Mouse (Mus musculus): ENCODE data around the gene Pkib. TPM values are rescaled to one million over a fixed set of nuclear protein-coding genes. Genes with fewer than 3 reads are reported as not detected.

Gene Pkib
- polyA plus RNA-seq, 1 experiment from 2014 or later, result 1.8 TPM

DNA sequence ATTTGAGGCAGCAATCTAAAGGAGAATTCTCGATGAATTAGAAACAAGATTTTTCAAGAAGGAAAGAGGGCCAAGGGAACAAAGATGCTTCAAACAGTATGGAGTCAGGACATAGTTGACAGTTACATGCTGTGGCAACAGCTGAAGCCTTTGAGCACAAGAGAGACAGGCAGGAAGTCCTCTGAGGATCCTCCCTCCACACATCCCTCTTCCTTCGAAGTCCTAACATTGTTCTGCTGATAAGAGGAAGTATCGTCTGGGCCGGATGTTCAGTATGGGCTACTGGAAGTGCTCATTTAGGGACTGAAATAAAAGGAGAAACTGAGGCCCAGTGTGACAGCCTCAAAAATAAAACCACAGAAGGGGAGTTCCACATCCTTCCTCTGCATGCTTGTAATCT is 5.2 kb downstream of the Pkib start:
- ATAC-seq (ENCODE audit: insufficient read depth, low FRiP score, low TSS enrichment) (no peak), DNase-seq (ENCODE audit: low spot score) (no peak)
- Histone ChIP-seq H3K4me2 (ENCODE audit: low read depth) (no peak overlapping the region), H3K9ac (ENCODE audit: low read length) (no peak overlapping the region), H3K27ac (ENCODE audit: low read depth, low read length) (no peak overlapping the region), H3K36me3 (ENCODE audit: control insufficient read depth, insufficient read depth, low read length) (no peaks in the 10 kb centered on the region), H3K9me3 (ENCODE audit: control insufficient read depth, low read length) (no peaks in the 10 kb centered on the region), H3K4me1 (ENCODE audit: control insufficient read depth, insufficient read depth, low read length) (peaks cover under 1% of the 10 kb centered on the region; the same call in 1 of the 2 replicates), H3K27me3 (ENCODE audit: control insufficient read depth, insufficient read depth, low read length) (no peaks in the 10 kb centered on the region), H3K4me3 (ENCODE audit: low read depth, low read length) (no peak overlapping the region)
- WGBS, result 78% methylated on average over 4 of the region's 4 CpGs

DNA sequence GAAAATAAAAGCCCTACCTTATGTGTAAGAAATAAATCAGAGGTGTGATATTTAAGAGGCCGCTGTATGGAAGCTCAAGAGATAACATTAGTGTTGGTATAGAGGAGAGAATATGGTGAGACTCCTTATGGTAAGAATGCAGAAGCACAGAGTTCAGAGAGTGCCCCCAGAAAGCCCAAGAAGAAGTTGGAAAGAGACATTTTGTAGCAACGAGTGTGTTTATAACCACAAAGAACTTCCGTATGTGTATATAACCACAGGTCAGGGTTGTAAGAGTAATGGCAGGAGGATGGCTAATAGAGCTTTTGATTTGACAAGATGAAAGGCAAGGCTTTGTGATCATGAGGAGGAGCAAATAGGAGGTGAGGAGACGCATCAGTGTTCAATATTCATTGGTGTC is 6.5 kb downstream of the Pkib start:
- H3K9ac ChIP-seq (ENCODE audit: low read length), result no peak overlapping the region
- H3K27me3 ChIP-seq (ENCODE audit: control insufficient read depth, insufficient read depth, low read length), result no peaks in the 10 kb centered on the region
- no peaks in the 10 kb centered on the region for H3K4me1 ChIP-seq (ENCODE audit: control insufficient read depth, insufficient read depth, low read length)
- H3K9me3 ChIP-seq (ENCODE audit: control insufficient read depth, low read length), result no peaks in the 10 kb centered on the region
- H3K36me3 ChIP-seq (ENCODE audit: control insufficient read depth, insufficient read depth, low read length), result no peaks in the 10 kb centered on the region
- H3K27ac ChIP-seq (ENCODE audit: low read depth, low read length), result no peak overlapping the region
- H3K4me3 ChIP-seq (ENCODE audit: low read depth, low read length), result no peak overlapping the region
- no peak for ATAC-seq (ENCODE audit: insufficient read depth, low FRiP score, low TSS enrichment)
- no peak for DNase-seq (ENCODE audit: low spot score)
- 91% methylated on average over 4 of the region's 4 CpGs for WGBS
- no peak overlapping the region for H3K4me2 ChIP-seq (ENCODE audit: low read depth)

DNA sequence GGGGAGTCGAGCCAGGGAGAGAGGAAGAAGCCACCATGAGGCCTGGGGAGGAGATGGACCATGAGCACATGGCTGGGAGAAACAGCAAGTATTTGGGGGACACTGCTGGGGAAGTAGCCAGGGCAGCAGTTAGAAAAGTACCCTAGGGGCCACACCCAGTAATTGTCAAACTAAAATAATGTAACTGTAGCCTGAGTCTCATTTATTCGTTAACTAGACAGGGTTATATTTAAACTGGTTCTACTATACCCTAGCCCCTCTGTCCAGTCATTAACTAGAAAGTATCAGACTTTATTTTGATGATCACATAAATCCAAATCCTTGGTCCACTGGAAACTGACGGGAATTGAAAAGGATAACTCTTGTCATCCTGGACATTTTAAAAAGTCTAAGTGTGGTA is 7.8 kb downstream of the Pkib start:
- Histone ChIP-seq H3K9ac (ENCODE audit: low read length) (no peak overlapping the region), H3K9me3 (ENCODE audit: control insufficient read depth, low read length) (no peaks in the 10 kb centered on the region), H3K27me3 (ENCODE audit: control insufficient read depth, insufficient read depth, low read length) (no peaks in the 10 kb centered on the region), H3K36me3 (ENCODE audit: control insufficient read depth, insufficient read depth, low read length) (no peaks in the 10 kb centered on the region), H3K4me3 (ENCODE audit: low read depth, low read length) (no peak overlapping the region), H3K27ac (ENCODE audit: low read depth, low read length) (no peak overlapping the region), H3K4me2 (ENCODE audit: low read depth) (no peak overlapping the region), H3K4me1 (ENCODE audit: control insufficient read depth, insufficient read depth, low read length) (no peaks in the 10 kb centered on the region)
- 78% methylated on average over 3 of the region's 3 CpGs for WGBS
- DNase-seq (ENCODE audit: low spot score), result no peak
- ATAC-seq (ENCODE audit: insufficient read depth, low FRiP score, low TSS enrichment), result no peak

DNA sequence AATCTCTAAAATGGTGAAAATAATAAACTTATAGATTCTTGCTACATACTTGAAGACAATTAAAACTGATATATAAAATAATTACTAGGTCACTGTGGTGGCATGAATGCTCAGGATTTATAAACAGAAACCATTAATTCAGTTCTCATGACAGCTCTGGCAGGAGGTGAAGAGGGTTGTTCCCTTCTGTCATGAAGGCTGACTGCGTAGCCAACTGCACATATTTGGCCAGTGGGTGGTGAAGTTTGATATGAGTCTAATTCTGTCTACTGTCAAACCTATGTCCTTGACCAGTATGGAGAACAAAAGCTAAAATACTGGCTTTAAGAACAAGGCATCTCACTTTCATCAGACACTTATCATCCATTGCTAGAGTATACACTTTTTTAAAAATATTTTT is 21.5 kb downstream of the Pkib start:
- Histone ChIP-seq H3K9ac (ENCODE audit: low read length) (no peak overlapping the region), H3K27ac (ENCODE audit: low read depth, low read length) (no peak overlapping the region), H3K4me3 (ENCODE audit: low read depth, low read length) (no peak overlapping the region), H3K27me3 (ENCODE audit: control insufficient read depth, insufficient read depth, low read length) (no peaks in the 10 kb centered on the region), H3K4me2 (ENCODE audit: low read depth) (no peak overlapping the region), H3K9me3 (ENCODE audit: control insufficient read depth, low read length) (no peaks in the 10 kb centered on the region), H3K4me1 (ENCODE audit: control insufficient read depth, insufficient read depth, low read length) (no peaks in the 10 kb centered on the region), H3K36me3 (ENCODE audit: control insufficient read depth, insufficient read depth, low read length) (no peaks in the 10 kb centered on the region)
- no peak for DNase-seq (ENCODE audit: low spot score)
- 94% methylated on average over 1 of the region's 1 CpGs for WGBS
- ATAC-seq (ENCODE audit: insufficient read depth, low FRiP score, low TSS enrichment), result no peak

DNA sequence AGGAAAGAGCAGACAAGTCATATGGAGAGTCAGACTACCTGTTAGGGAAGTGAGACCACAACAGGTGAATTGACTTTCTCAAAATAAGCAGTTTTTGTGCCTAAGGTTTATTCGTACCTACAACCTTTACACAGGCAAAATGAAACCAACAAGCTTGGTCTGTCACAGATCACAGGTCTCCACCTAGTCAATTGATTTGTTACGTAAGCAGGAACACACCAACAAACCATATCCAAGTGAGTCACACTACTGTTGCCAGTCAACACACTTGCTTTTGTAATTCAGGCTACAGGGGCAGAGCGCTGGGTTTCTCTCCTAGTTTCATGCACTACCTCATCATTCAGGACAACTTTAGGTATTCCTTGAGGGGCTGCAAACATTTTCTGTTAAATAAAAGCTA is 28.7 kb downstream of the Pkib start:
- Histone ChIP-seq H3K36me3 (ENCODE audit: control insufficient read depth, insufficient read depth, low read length) (no peaks in the 10 kb centered on the region), H3K4me3 (ENCODE audit: low read depth, low read length) (no peak overlapping the region), H3K27me3 (ENCODE audit: control insufficient read depth, insufficient read depth, low read length) (no peaks in the 10 kb centered on the region), H3K27ac (ENCODE audit: low read depth, low read length) (no peak overlapping the region), H3K4me1 (ENCODE audit: control insufficient read depth, insufficient read depth, low read length) (no peaks in the 10 kb centered on the region), H3K9me3 (ENCODE audit: control insufficient read depth, low read length) (no peaks in the 10 kb centered on the region), H3K4me2 (ENCODE audit: low read depth) (no peak overlapping the region), H3K9ac (ENCODE audit: low read length) (no peak overlapping the region)
- 94% methylated on average over 3 of the region's 3 CpGs for WGBS
- ATAC-seq (ENCODE audit: insufficient read depth, low FRiP score, low TSS enrichment) (no peak), DNase-seq (ENCODE audit: low spot score) (no peak)

DNA sequence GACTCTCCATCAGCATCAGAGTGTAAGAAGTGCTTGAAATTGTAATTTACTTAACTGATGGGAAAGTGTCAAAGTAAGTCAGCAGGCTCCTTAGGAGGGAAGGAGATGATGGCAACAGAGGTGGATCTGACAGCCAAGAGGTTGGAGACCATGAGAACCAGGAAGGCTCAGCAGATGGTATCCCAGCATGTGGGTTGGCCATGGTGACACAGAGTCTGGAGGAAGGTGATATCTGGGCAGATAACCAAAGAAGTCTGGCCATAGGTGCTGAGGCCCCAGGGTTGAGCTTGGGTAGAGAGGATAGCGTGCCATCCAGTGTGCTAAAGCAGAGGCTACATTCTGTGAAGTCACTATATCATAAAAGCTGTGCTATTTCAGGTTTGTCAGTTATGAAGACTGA is 32.0 kb downstream of the Pkib start:
- H3K9ac ChIP-seq (ENCODE audit: low read length), result no peak overlapping the region
- ATAC-seq (ENCODE audit: insufficient read depth, low FRiP score, low TSS enrichment), result no peak
- no peak overlapping the region for H3K27ac ChIP-seq (ENCODE audit: low read depth, low read length)
- no peaks in the 10 kb centered on the region for H3K27me3 ChIP-seq (ENCODE audit: control insufficient read depth, insufficient read depth, low read length)
- H3K9me3 ChIP-seq (ENCODE audit: control insufficient read depth, low read length), result no peaks in the 10 kb centered on the region
- H3K4me1 ChIP-seq (ENCODE audit: control insufficient read depth, insufficient read depth, low read length), result no peaks in the 10 kb centered on the region
- H3K4me3 ChIP-seq (ENCODE audit: low read depth, low read length), result no peak overlapping the region
- DNase-seq (ENCODE audit: low spot score), result no peak
- H3K4me2 ChIP-seq (ENCODE audit: low read depth), result no peak overlapping the region
- 89% methylated on average over 1 of the region's 1 CpGs for WGBS
- H3K36me3 ChIP-seq (ENCODE audit: control insufficient read depth, insufficient read depth, low read length), result no peaks in the 10 kb centered on the region

DNA sequence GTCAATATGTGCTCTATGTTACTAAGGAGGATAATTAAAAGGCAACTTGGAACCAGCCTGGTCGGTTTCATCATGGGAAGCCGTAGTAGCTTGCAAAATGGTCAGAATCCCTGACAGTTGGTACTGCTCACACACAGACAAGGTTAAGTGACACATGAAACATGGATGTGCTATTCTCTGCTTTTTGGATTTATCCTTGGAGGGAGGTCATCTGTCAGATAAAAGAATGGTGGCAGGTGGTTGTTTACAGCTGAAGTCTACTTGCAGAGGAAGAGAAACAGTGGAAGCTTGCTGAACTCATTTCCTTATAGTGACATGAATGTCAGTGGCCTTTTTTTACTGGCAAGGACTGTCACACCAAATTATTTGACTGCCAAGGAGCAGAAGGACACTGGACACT is 32.5 kb downstream of the Pkib start:
- no peak for DNase-seq (ENCODE audit: low spot score)
- H3K4me1 ChIP-seq (ENCODE audit: control insufficient read depth, insufficient read depth, low read length), result no peaks in the 10 kb centered on the region
- no peak for ATAC-seq (ENCODE audit: insufficient read depth, low FRiP score, low TSS enrichment)
- H3K27ac ChIP-seq (ENCODE audit: low read depth, low read length), result no peak overlapping the region
- no peaks in the 10 kb centered on the region for H3K36me3 ChIP-seq (ENCODE audit: control insufficient read depth, insufficient read depth, low read length)
- H3K9ac ChIP-seq (ENCODE audit: low read length), result no peak overlapping the region
- H3K27me3 ChIP-seq (ENCODE audit: control insufficient read depth, insufficient read depth, low read length), result no peaks in the 10 kb centered on the region
- H3K4me2 ChIP-seq (ENCODE audit: low read depth), result no peak overlapping the region
- H3K9me3 ChIP-seq (ENCODE audit: control insufficient read depth, low read length), result no peaks in the 10 kb centered on the region
- 94% methylated on average over 2 of the region's 2 CpGs for WGBS
- H3K4me3 ChIP-seq (ENCODE audit: low read depth, low read length), result no peak overlapping the region

DNA sequence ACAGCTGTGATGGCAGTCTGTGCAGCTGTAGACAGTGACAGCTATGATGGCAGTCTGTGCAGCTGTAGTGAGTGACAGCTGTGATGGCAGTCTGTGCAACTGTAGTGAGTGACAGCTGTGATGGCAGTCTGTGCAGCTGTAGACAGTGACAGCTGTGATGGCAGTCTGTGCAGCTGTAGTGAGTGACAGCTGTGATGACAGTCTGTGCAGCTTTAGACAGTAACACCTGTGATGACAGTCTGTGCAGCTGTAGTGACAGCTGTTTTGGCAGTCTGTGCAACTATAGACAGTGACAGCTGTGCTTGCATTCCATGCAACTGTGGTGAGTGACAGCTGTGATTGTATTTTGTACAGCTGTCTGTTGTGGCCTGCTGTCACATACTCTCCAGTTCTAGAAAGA is 44.0 kb downstream of the Pkib start:
- H3K27me3 ChIP-seq (ENCODE audit: control insufficient read depth, insufficient read depth, low read length), result no peaks in the 10 kb centered on the region
- no peak overlapping the region for H3K4me3 ChIP-seq (ENCODE audit: low read depth, low read length)
- H3K4me2 ChIP-seq (ENCODE audit: low read depth), result no peak overlapping the region
- H3K36me3 ChIP-seq (ENCODE audit: control insufficient read depth, insufficient read depth, low read length), result no peaks in the 10 kb centered on the region
- no peak overlapping the region for H3K9ac ChIP-seq (ENCODE audit: low read length)
- H3K4me1 ChIP-seq (ENCODE audit: control insufficient read depth, insufficient read depth, low read length), result no peaks in the 10 kb centered on the region
- no peaks in the 10 kb centered on the region for H3K9me3 ChIP-seq (ENCODE audit: control insufficient read depth, low read length)
- no peak overlapping the region for H3K27ac ChIP-seq (ENCODE audit: low read depth, low read length)
- peak; percentile 10 for DNase-seq (ENCODE audit: low spot score)
- no peak for ATAC-seq (ENCODE audit: insufficient read depth, low FRiP score, low TSS enrichment)

DNA sequence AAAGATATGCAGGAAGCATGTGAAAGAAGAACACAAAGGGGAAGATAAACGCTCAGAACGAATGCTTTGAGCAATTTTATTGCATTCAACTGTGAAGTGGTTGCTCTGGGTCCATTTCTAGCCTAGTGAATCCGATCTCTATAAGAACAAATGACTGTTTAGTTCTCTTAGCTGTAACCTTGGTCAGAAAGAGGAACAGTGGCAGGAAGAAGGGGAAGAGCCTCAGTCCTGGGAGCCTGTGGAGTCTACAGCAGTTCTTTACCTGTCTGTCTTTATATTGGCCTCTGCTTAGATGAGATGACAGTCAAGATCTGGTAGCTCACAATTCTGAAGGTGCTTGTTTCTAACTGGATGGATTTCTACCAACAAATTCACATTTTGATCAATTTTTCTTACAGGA is 56.2 kb downstream of the Pkib start:
- no peak overlapping the region for H3K4me2 ChIP-seq (ENCODE audit: low read depth)
- no peak overlapping the region for H3K4me3 ChIP-seq (ENCODE audit: low read depth, low read length)
- H3K36me3 ChIP-seq (ENCODE audit: control insufficient read depth, insufficient read depth, low read length), result no peaks in the 10 kb centered on the region
- no peak for ATAC-seq (ENCODE audit: insufficient read depth, low FRiP score, low TSS enrichment)
- H3K4me1 ChIP-seq (ENCODE audit: control insufficient read depth, insufficient read depth, low read length), result no peaks in the 10 kb centered on the region
- no peak overlapping the region for H3K27ac ChIP-seq (ENCODE audit: low read depth, low read length)
- no peaks in the 10 kb centered on the region for H3K27me3 ChIP-seq (ENCODE audit: control insufficient read depth, insufficient read depth, low read length)
- WGBS, result 81% methylated on average over 3 of the region's 3 CpGs
- DNase-seq (ENCODE audit: low spot score), result no peak
- no peak overlapping the region for H3K9ac ChIP-seq (ENCODE audit: low read length)
- H3K9me3 ChIP-seq (ENCODE audit: control insufficient read depth, low read length), result no peaks in the 10 kb centered on the region

All from neural tube, embryonic 11.5 days (tissue).